Mouse (Mus musculus) E14TG2a.4 (cell line): ENCODE results near the gene Prcd.

Experiments used
- CTCF ChIP-seq: conservative IDR thresholded peaks from 2 replicates; pipeline ENCODE4 v1.5.1; 2014; ENCODE audit warnings: low read length
- NANOG ChIP-seq: IDR thresholded peaks from 2 replicates; pipeline ENCODE4 v1.6.1; 2014; ENCODE audit warnings: borderline replicate concordance, low read length, mixed read lengths
- POU5F1 ChIP-seq: IDR thresholded peaks from 2 replicates; pipeline ENCODE4 v1.6.1; 2014; ENCODE audit warnings: low read length, borderline replicate concordance

DNA sequence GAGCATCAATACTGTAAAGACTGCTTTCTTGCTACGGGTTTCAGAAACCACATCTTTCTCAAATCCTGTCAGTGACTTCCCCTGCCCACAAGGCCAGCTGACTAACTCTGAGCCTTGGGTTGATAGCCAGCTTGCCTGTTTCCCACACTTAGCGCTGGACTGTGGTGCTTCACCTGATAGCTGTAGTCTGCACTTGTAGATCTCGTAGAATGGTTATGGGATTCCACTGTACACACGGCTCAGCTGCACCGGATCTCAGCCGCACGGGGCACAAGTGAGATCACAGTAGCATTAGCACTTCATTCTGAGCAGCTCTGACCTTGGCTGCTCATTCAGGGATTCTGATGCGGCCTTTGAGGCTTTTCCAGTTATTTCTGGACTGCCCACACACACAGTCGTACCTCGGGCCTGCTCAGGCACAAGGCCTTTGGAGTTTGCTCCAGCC, 15.1 kb downstream of the Prcd start:
- TF ChIP-seq CTCF (no peak), NANOG (no peak), POU5F1 (no peak)
